Comparison of ENCODE assay signal across 13 mouse cellular contexts in the genomic region with DNA sequence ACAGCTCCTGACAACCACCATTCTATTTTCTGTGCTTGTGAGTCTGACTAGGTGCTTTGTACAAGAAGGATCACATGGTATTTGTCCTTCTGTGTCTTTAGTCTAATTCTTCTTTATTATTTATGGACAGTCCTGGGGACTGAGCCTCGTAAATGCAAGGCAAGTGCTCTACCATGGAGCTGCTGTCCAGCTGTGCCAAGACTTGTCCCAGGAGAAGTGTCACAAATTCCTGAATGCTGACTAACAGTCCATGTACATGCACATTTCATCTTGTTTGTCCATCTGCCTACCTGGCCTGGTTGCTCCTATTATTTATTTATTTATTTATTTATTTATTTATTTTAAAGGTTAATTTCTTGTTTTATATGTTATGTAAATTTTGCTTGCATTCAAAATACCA. TPM values are rescaled to one million over a fixed set of nuclear protein-coding genes. Genes with fewer than 3 reads are reported as not detected.
"Had no signal": no experiment of that assay in that cellular context is flagged by ENCODE, and none has a peak within 500 bp of the region (broad histone marks: within the 10 kb centered on the region; RNA-seq: fewer than 3 reads in every experiment).

No protein-coding gene starts in this region.

- H3K4me1 ChIP-seq: midbrain, embryonic 13.5 days; stomach, embryonic 15.5 days had no signal

- H3K4me3 ChIP-seq: limb, embryonic 13.5 days; midbrain, embryonic 13.5 days; stomach, embryonic 15.5 days had no signal

- DNase-seq: kidney, postnatal 36 days; layer of hippocampus, adult 9-11 months; layer of hippocampus, postnatal 36 days; lung, adult 2 months; lung, postnatal 36 days; right cerebral cortex, postnatal 14 days; thymus, adult 2 months; thymus, postnatal 25 days had no signal

- H3K9ac ChIP-seq: limb, embryonic 13.5 days; liver, embryonic 14.5 days; midbrain, embryonic 13.5 days; stomach, embryonic 15.5 days had no signal

- H3K27me3 ChIP-seq: limb, embryonic 13.5 days; midbrain, embryonic 13.5 days; stomach, embryonic 15.5 days had no signal

- H3K27ac ChIP-seq: limb, embryonic 13.5 days; liver, embryonic 14.5 days; midbrain, embryonic 13.5 days; stomach, embryonic 15.5 days had no signal

- H3K36me3 ChIP-seq: limb, embryonic 13.5 days; midbrain, embryonic 13.5 days; stomach, embryonic 15.5 days had no signal

RNA-seq across cellular contexts. Expression of gene Dysf, which starts 47.2 kb away (rescaled TPM):
- total RNA-seq: megakaryocyte progenitor cell, adult 5-6 weeks had no signal
